Mouse (Mus musculus) hindbrain, embryonic 15.5 days (tissue): ENCODE measurements at regions not wholly inside any gene's neighbourhood (a gene's known extent, or its start where the extent isn't known, plus 50 kb on each side); places are given as distances from the start of the nearest gene placed in this dataset.

Experiments used
- ATAC-seq: fragments of 200-750 bp; cut with Nextera tagmentation; 2 replicates; pipeline ENCODE4 v1.8.0; 2017; ENCODE audit warnings: low read depth, moderate number of reproducible peaks, moderate TSS enrichment; ENCODE audit not compliant: low FRiP score
- H3K27ac ChIP-seq: fragments of 300-500 bp; sonication (generic); replicated peaks from 2 replicates; pipeline ENCODE4 v1.5.1; 2015; ENCODE audit warnings: mild to moderate bottlenecking, inconsistent platforms
- H3K27me3 ChIP-seq: fragments of 300-500 bp; sonication (generic); 2 replicates; pipeline ENCODE4 v1.6.1; 2015; ENCODE audit warnings: control low read depth, inconsistent platforms
- H3K36me3 ChIP-seq: fragments of 300-500 bp; sonication (generic); 2 replicates; pipeline ENCODE4 v1.6.1; 2015; ENCODE audit warnings: control low read depth, inconsistent platforms
- H3K4me1 ChIP-seq: fragments of 300-500 bp; sonication (generic); replicated peaks from 2 replicates; pipeline ENCODE4 v1.6.1; 2015; ENCODE audit warnings: control low read depth, inconsistent platforms
- H3K4me2 ChIP-seq: fragments of 300-500 bp; sonication (generic); 2 replicates; pipeline ENCODE4 v1.6.1; 2015; ENCODE audit warnings: moderate library complexity, mild to moderate bottlenecking, inconsistent platforms
- H3K4me3 ChIP-seq: fragments of 300-500 bp; sonication (generic); 2 replicates; pipeline ENCODE4 v1.5.1; 2015; ENCODE audit warnings: mild to moderate bottlenecking, inconsistent platforms
- H3K9ac ChIP-seq: fragments of 300-500 bp; sonication (generic); 2 replicates; pipeline ENCODE4 v1.6.1; 2015; ENCODE audit warnings: inconsistent platforms
- H3K9me3 ChIP-seq: fragments of 300-500 bp; sonication (generic); 2 replicates; pipeline ENCODE4 v1.6.1; 2016; ENCODE audit warnings: control low read depth, inconsistent platforms
- WGBS: fragments of 180-500 bp; shearing (Covaris S2); methylation state at CpG from one replicate; pipeline ENCODE4 v1.1.7; 2015; 5-methylcytosine and 5-hydroxymethylcytosine counted together

GRCm38 (mm10) chr1:14487708-14488127, 1605.4 kb downstream of the 4930444P10Rik start:
- WGBS: 49% methylated on average over 4 of the region's 4 CpGs
- H3K4me2 ChIP-seq: no peak overlapping the region
- no peak for ATAC-seq
- no peaks in the 10 kb centered on the region for H3K27me3 ChIP-seq
- no peaks in the 10 kb centered on the region for H3K36me3 ChIP-seq
- H3K27ac ChIP-seq: no peak overlapping the region
- H3K9ac ChIP-seq: no peak overlapping the region
- no peaks in the 10 kb centered on the region for H3K4me1 ChIP-seq
- no peak overlapping the region for H3K4me3 ChIP-seq
- H3K9me3 ChIP-seq: no peaks in the 10 kb centered on the region

GRCm38 (mm10) chr1:14485746-14486145, 1607.4 kb downstream of the 4930444P10Rik start:
- Histone ChIP-seq H3K27me3 (no peaks in the 10 kb centered on the region), H3K9ac (no peak overlapping the region), H3K4me1 (no peaks in the 10 kb centered on the region), H3K36me3 (no peaks in the 10 kb centered on the region), H3K4me2 (no peak overlapping the region), H3K27ac (no peak overlapping the region), H3K9me3 (no peaks in the 10 kb centered on the region), H3K4me3 (no peak overlapping the region)
- ATAC-seq: no peak
- 55% methylated on average over 2 of the region's 2 CpGs for WGBS

- H3K36me3 ChIP-seq: no peaks in the 10 kb centered on the region
- no peaks in the 10 kb centered on the region for H3K9me3 ChIP-seq
- WGBS: 87% methylated on average over 6 of the region's 6 CpGs
- H3K9ac ChIP-seq: no peak overlapping the region
- no peaks in the 10 kb centered on the region for H3K4me1 ChIP-seq
- no peaks in the 10 kb centered on the region for H3K27me3 ChIP-seq
- no peak overlapping the region for H3K27ac ChIP-seq
- ATAC-seq: no peak
- H3K4me2 ChIP-seq: no peak overlapping the region
- no peak overlapping the region for H3K4me3 ChIP-seq
Measured at GRCm38 (mm10) chr1:14484121-14484916, 1608.8 kb downstream of the 4930444P10Rik start.

- no peak for ATAC-seq
- no peak overlapping the region for H3K9ac ChIP-seq
- peaks cover 4% of the 10 kb centered on the region; the same call in 1 of the 2 replicates for H3K4me1 ChIP-seq
- no peak overlapping the region for H3K4me3 ChIP-seq
- H3K27ac ChIP-seq: no peak overlapping the region
- 17% methylated on average over 3 of the region's 3 CpGs for WGBS
- H3K4me2 ChIP-seq: no peak overlapping the region
- no peaks in the 10 kb centered on the region for H3K36me3 ChIP-seq
- H3K27me3 ChIP-seq: no peaks in the 10 kb centered on the region
- H3K9me3 ChIP-seq: no peaks in the 10 kb centered on the region
Measured at GRCm38 (mm10) chr1:14472294-14472693, 1620.8 kb downstream of the 4930444P10Rik start.

- Histone ChIP-seq H3K4me2 (no peak overlapping the region), H3K4me1 (peaks cover 4% of the 10 kb centered on the region; the same call in 1 of the 2 replicates), H3K4me3 (no peak overlapping the region), H3K9me3 (no peaks in the 10 kb centered on the region), H3K36me3 (no peaks in the 10 kb centered on the region), H3K27ac (no peak overlapping the region), H3K9ac (no peak overlapping the region), H3K27me3 (no peaks in the 10 kb centered on the region)
- no peak for ATAC-seq
- 8% methylated on average over 2 of the region's 2 CpGs for WGBS
Measured at GRCm38 (mm10) chr1:14471551-14471950, 1621.6 kb downstream of the 4930444P10Rik start.

- 25% methylated on average over 5 of the region's 5 CpGs for WGBS
- H3K36me3 ChIP-seq: no peaks in the 10 kb centered on the region
- H3K27ac ChIP-seq: no peak overlapping the region
- no peaks in the 10 kb centered on the region for H3K4me1 ChIP-seq
- no peaks in the 10 kb centered on the region for H3K9me3 ChIP-seq
- peak; percentile 38; the same call in 1 of the 2 replicates for ATAC-seq
- H3K27me3 ChIP-seq: no peaks in the 10 kb centered on the region
- H3K4me2 ChIP-seq: no peak overlapping the region
- no peak overlapping the region for H3K4me3 ChIP-seq
- H3K9ac ChIP-seq: no peak overlapping the region
Measured at GRCm38 (mm10) chr1:14464788-14465482, 1628.2 kb downstream of the 4930444P10Rik start.

GRCm38 (mm10) chr1:14462496-14462895, 1630.6 kb downstream of the 4930444P10Rik start:
- H3K27ac ChIP-seq: no peak overlapping the region
- no peak overlapping the region for H3K4me3 ChIP-seq
- H3K4me1 ChIP-seq: no peaks in the 10 kb centered on the region
- H3K36me3 ChIP-seq: no peaks in the 10 kb centered on the region
- H3K9ac ChIP-seq: no peak overlapping the region
- WGBS: 39% methylated on average over 3 of the region's 3 CpGs
- H3K9me3 ChIP-seq: no peaks in the 10 kb centered on the region
- H3K27me3 ChIP-seq: no peaks in the 10 kb centered on the region
- H3K4me2 ChIP-seq: no peak overlapping the region
- ATAC-seq: no peak

GRCm38 (mm10) chr1:14460811-14461210, 1632.3 kb downstream of the 4930444P10Rik start:
- Histone ChIP-seq H3K4me3 (no peak overlapping the region), H3K9ac (no peak overlapping the region), H3K27ac (no peak overlapping the region), H3K36me3 (no peaks in the 10 kb centered on the region), H3K9me3 (no peaks in the 10 kb centered on the region), H3K4me2 (no peak overlapping the region), H3K27me3 (no peaks in the 10 kb centered on the region), H3K4me1 (no peaks in the 10 kb centered on the region)
- WGBS: 81% methylated on average over 4 of the region's 4 CpGs
- no peak for ATAC-seq

- Histone ChIP-seq H3K9me3 (no peaks in the 10 kb centered on the region), H3K9ac (no peak overlapping the region), H3K4me1 (no peaks in the 10 kb centered on the region), H3K4me2 (no peak overlapping the region), H3K4me3 (no peak overlapping the region), H3K27me3 (no peaks in the 10 kb centered on the region), H3K36me3 (no peaks in the 10 kb centered on the region), H3K27ac (no peak overlapping the region)
- 63% methylated on average over 2 of the region's 2 CpGs for WGBS
- no peak; the same call in 1 of the 2 replicates for ATAC-seq
Measured at GRCm38 (mm10) chr1:14429326-14429725, 1663.8 kb downstream of the 4930444P10Rik start.

GRCm38 (mm10) chr1:14421030-14421429, 1672.1 kb downstream of the 4930444P10Rik start:
- H3K9me3 ChIP-seq: no peaks in the 10 kb centered on the region
- H3K4me1 ChIP-seq: no peaks in the 10 kb centered on the region
- H3K27ac ChIP-seq: no peak overlapping the region
- 83% methylated on average over 1 of the region's 1 CpGs for WGBS
- no peaks in the 10 kb centered on the region for H3K36me3 ChIP-seq
- H3K9ac ChIP-seq: no peak overlapping the region
- no peak overlapping the region for H3K4me2 ChIP-seq
- no peaks in the 10 kb centered on the region for H3K27me3 ChIP-seq
- ATAC-seq: no peak
- no peak overlapping the region for H3K4me3 ChIP-seq

GRCm38 (mm10) chr1:14413826-14414445, 1679.2 kb downstream of the 4930444P10Rik start:
- no peak for ATAC-seq
- no peak overlapping the region for H3K4me2 ChIP-seq
- H3K27me3 ChIP-seq: no peaks in the 10 kb centered on the region
- no peak overlapping the region for H3K9ac ChIP-seq
- H3K36me3 ChIP-seq: no peaks in the 10 kb centered on the region
- no peak overlapping the region for H3K27ac ChIP-seq
- no peaks in the 10 kb centered on the region for H3K9me3 ChIP-seq
- H3K4me3 ChIP-seq: no peak overlapping the region
- H3K4me1 ChIP-seq: no peaks in the 10 kb centered on the region
- 43% methylated on average over 4 of the region's 4 CpGs for WGBS
